ENCODE assay signal across 11 mouse cellular contexts in genomic region chr11:113610266-113610665, GRCm38 (mm10). TPM values are rescaled to one million over a fixed set of nuclear protein-coding genes. Genes with fewer than 3 reads are reported as not detected.
DNase-seq lines count a peak whose midpoint lies in the region; ATAC-seq and TF ChIP-seq lines count a peak whose summit lies in the region.
"Had no signal": no experiment of that assay in that cellular context is flagged by ENCODE, and none has a peak within 500 bp of the region (broad histone marks: within the 10 kb centered on the region; RNA-seq: fewer than 3 reads in every experiment).

No protein-coding gene starts in this region.

- peak; percentile 18 for DNase-seq in adrenal gland, postnatal 14 days
- no peak for DNase-seq in adrenal gland, adult 2 months
- DNase-seq in right cerebral cortex, postnatal 10 days (ENCODE audit: low spot score in 2 of 2): peak; percentile 58 to 62
- no peak for DNase-seq in right cerebral cortex, postnatal 25 days
- no peak for DNase-seq in stomach, postnatal 0 days (ENCODE audit: low spot score)
- no peak for DNase-seq in gastrocnemius, adult 18-20 months (ENCODE audit: low spot score)
- DNase-seq: cerebellum, adult 11 months; layer of hippocampus, postnatal 36 days had no signal

- TF ChIP-seq EP300 in stomach, postnatal 0 days (optimal IDR thresholded peaks at IDR 0.05): no peak

- 0 out of 2 replicates have a peak overlapping the region, but pooled peaks have one; percentile 6 for H3K4me2 ChIP-seq in intestine, postnatal 0 days (replicated peaks; ENCODE audit: low read depth)
- H3K4me2 ChIP-seq in intestine, embryonic 16.5 days (ENCODE audit: low read depth, low read length): no peak overlapping the region
- no peak overlapping the region for H3K4me2 ChIP-seq in stomach, postnatal 0 days (replicated peaks; ENCODE audit: low read depth)
- H3K4me2 ChIP-seq: heart, embryonic 11.5 days had no signal

- H3K9ac ChIP-seq in intestine, postnatal 0 days (ENCODE audit: low read depth, low read length): no peak overlapping the region
- H3K9ac ChIP-seq in intestine, embryonic 16.5 days (ENCODE audit: low read depth, low read length): no peak overlapping the region
- no peak overlapping the region for H3K9ac ChIP-seq in stomach, postnatal 0 days (ENCODE audit: low read length)

- WGBS in intestine, postnatal 0 days: 37% methylated on average over 5 of the region's 5 CpGs
- 30% methylated on average over 5 of the region's 5 CpGs for WGBS in intestine, embryonic 16.5 days
- 41% methylated on average over 5 of the region's 5 CpGs for WGBS in stomach, postnatal 0 days

- H3K9me3 ChIP-seq in intestine, postnatal 0 days (ENCODE audit: control insufficient read depth): no peaks in the 10 kb centered on the region
- no peaks in the 10 kb centered on the region for H3K9me3 ChIP-seq in intestine, embryonic 16.5 days (ENCODE audit: control insufficient read depth, low read length)
- no peaks in the 10 kb centered on the region for H3K9me3 ChIP-seq in stomach, postnatal 0 days (ENCODE audit: control insufficient read depth, low read length)

- no peak for ATAC-seq in intestine, postnatal 0 days
- ATAC-seq in intestine, embryonic 16.5 days: no peak
- no peak for ATAC-seq in stomach, postnatal 0 days (ENCODE audit: low FRiP score, low TSS enrichment)

- H3K27me3 ChIP-seq in intestine, postnatal 0 days (replicated peaks; ENCODE audit: control insufficient read depth, insufficient read depth, low read length): no peaks in the 10 kb centered on the region
- H3K27me3 ChIP-seq in intestine, embryonic 16.5 days (replicated peaks; ENCODE audit: control insufficient read depth, insufficient read depth, low read length): no peaks in the 10 kb centered on the region
- H3K27me3 ChIP-seq in stomach, postnatal 0 days (ENCODE audit: control insufficient read depth, insufficient read depth, low read length): no peaks in the 10 kb centered on the region

- no peak for TF ChIP-seq CTCF in intestine, postnatal 0 days (IDR thresholded peaks at IDR 0.05; ENCODE audit: low read depth)
- TF ChIP-seq CTCF in stomach, postnatal 0 days (IDR thresholded peaks at IDR 0.05; ENCODE audit: low read depth): no peak

- H3K27ac ChIP-seq in intestine, postnatal 0 days (ENCODE audit: low read depth, low read length): no peak overlapping the region
- no peak overlapping the region for H3K27ac ChIP-seq in intestine, embryonic 16.5 days (ENCODE audit: low read length)
- H3K27ac ChIP-seq in stomach, postnatal 0 days (replicated peaks): 0 out of 2 replicates have a peak overlapping the region, but pooled peaks have one; percentile 36

- H3K36me3 ChIP-seq in intestine, postnatal 0 days (ENCODE audit: control insufficient read depth, insufficient read depth): no peaks in the 10 kb centered on the region
- H3K36me3 ChIP-seq in intestine, embryonic 16.5 days (ENCODE audit: control insufficient read depth, insufficient read depth, low read length): no peaks in the 10 kb centered on the region
- no peaks in the 10 kb centered on the region for H3K36me3 ChIP-seq in stomach, postnatal 0 days (ENCODE audit: control insufficient read depth, insufficient read depth, low read length)

- no peaks in the 10 kb centered on the region for H3K4me1 ChIP-seq in intestine, postnatal 0 days (replicated peaks; ENCODE audit: control insufficient read depth, insufficient read depth, low read length)
- H3K4me1 ChIP-seq in intestine, embryonic 16.5 days (ENCODE audit: control insufficient read depth, insufficient read depth, low read length): peaks cover 12% of the 10 kb centered on the region
- H3K4me1 ChIP-seq in stomach, postnatal 0 days (replicated peaks; ENCODE audit: control insufficient read depth, insufficient read depth): no peaks in the 10 kb centered on the region

- no peak overlapping the region for H3K4me3 ChIP-seq in intestine, postnatal 0 days (ENCODE audit: low read depth, low read length)
- H3K4me3 ChIP-seq in intestine, embryonic 16.5 days (ENCODE audit: low read length): no peak overlapping the region
- no peak overlapping the region for H3K4me3 ChIP-seq in stomach, postnatal 0 days (ENCODE audit: low read depth, low read length)

RNA-seq across cellular contexts. Expression of gene Sstr2, which starts 8.9 kb away (rescaled TPM):
- total RNA-seq in adrenal gland, postnatal 14 days (2021): 2.4 and 2.6 TPM in 2 replicates
- 1 to 10 TPM; 3.2 to 4.7 TPM for total RNA-seq in adrenal gland, adult 2 months (2021)
- 2.4 and 2.5 TPM in 2 replicates for polyA plus RNA-seq in adrenal gland, adult 2 months (2012; rRNA removed)
- polyA plus RNA-seq in intestine, postnatal 0 days (2015; fragmentation: Nextera tagmentation; extraction: Ambion mirVana): 0.99 and 1.0 TPM in 2 replicates
- 0.62 and 1.3 TPM in 2 replicates for polyA plus RNA-seq in intestine, embryonic 16.5 days (2015; fragmentation: Nextera tagmentation; extraction: Ambion mirVana)
- polyA plus RNA-seq in stomach, postnatal 0 days (2015; fragmentation: Nextera tagmentation; extraction: Ambion mirVana): 1.5 and 1.8 TPM in 2 replicates
- total RNA-seq in gastrocnemius, adult 18-20 months (2021): not detected

RNA-seq across cellular contexts. Expression of gene Cog1, which starts 38.7 kb away (rescaled TPM):
- 30.8 and 31.9 TPM in 2 replicates for total RNA-seq in adrenal gland, postnatal 14 days (2021)
- total RNA-seq in adrenal gland, adult 2 months (2021): 10 to 100 TPM; 37.8 to 48.0 TPM
- 57.8 and 60.2 TPM in 2 replicates for polyA plus RNA-seq in adrenal gland, adult 2 months (2012; rRNA removed)
- polyA plus RNA-seq in intestine, postnatal 0 days (2015; fragmentation: Nextera tagmentation; extraction: Ambion mirVana): 19.6 and 20.9 TPM in 2 replicates
- 24.9 and 25.0 TPM in 2 replicates for polyA plus RNA-seq in intestine, embryonic 16.5 days (2015; fragmentation: Nextera tagmentation; extraction: Ambion mirVana)
- polyA plus RNA-seq in stomach, postnatal 0 days (2015; fragmentation: Nextera tagmentation; extraction: Ambion mirVana): 14.4 and 15.3 TPM in 2 replicates
- 10 to 100 TPM; 19.9 to 21.8 TPM for total RNA-seq in gastrocnemius, adult 18-20 months (2021)

RNA-seq across cellular contexts. Expression of gene Slc39a11, which starts 39.6 kb away (rescaled TPM):
- 13.7 and 17.5 TPM in 2 replicates for total RNA-seq in adrenal gland, postnatal 14 days (2021)
- 10 to 100 TPM; 22.9 to 34.4 TPM for total RNA-seq in adrenal gland, adult 2 months (2021)
- polyA plus RNA-seq in adrenal gland, adult 2 months (2012; rRNA removed): 31.5 and 32.1 TPM in 2 replicates
- polyA plus RNA-seq in intestine, postnatal 0 days (2015; fragmentation: Nextera tagmentation; extraction: Ambion mirVana): 50.7 and 54.7 TPM in 2 replicates
- polyA plus RNA-seq in intestine, embryonic 16.5 days (2015; fragmentation: Nextera tagmentation; extraction: Ambion mirVana): 52.8 and 56.5 TPM in 2 replicates
- polyA plus RNA-seq in stomach, postnatal 0 days (2015; fragmentation: Nextera tagmentation; extraction: Ambion mirVana): 56.6 and 58.0 TPM in 2 replicates
- total RNA-seq in gastrocnemius, adult 18-20 months (2021): 1 to 10 TPM; 1.5 to 2.4 TPM

Comparison
In these comparisons a context has a peak if more than half of its experiments do, and no peak if none do; other contexts are left out.
1. DNase-seq: peak in adrenal gland, postnatal 14 days (single experiment) and right cerebral cortex, postnatal 10 days (2 of 2); none in adrenal gland, adult 2 months (single experiment), right cerebral cortex, postnatal 25 days (single experiment), stomach, postnatal 0 days (single experiment) and gastrocnemius, adult 18-20 months (single experiment).